Comparison of ENCODE assay signal across 22 mouse cellular contexts in genomic region chr3:139729248-139729647, GRCm38 (mm10).
DNase-seq lines count a peak whose midpoint lies in the region; ATAC-seq lines count a peak whose summit lies in the region.
"Had no signal": no experiment of that assay in that cellular context is flagged by ENCODE, and none has a peak within 500 bp of the region (broad histone marks: within the 10 kb centered on the region; RNA-seq: fewer than 3 reads in every experiment).

No protein-coding gene starts in this region.

- H3K9ac ChIP-seq in kidney, embryonic 14.5 days (ENCODE audit: low read depth, low read length): no peak overlapping the region
- H3K9ac ChIP-seq in limb, embryonic 11.5 days (ENCODE audit: low read length): no peak overlapping the region
- H3K9ac ChIP-seq: embryonic facial prominence, embryonic 13.5 days; forebrain, embryonic 12.5 days; hindbrain, embryonic 12.5 days had no signal

- no peak overlapping the region for H3K4me3 ChIP-seq in kidney, embryonic 14.5 days (ENCODE audit: low read length)
- no peak overlapping the region for H3K4me3 ChIP-seq in limb, embryonic 11.5 days (ENCODE audit: low read depth, low read length)
- no peak overlapping the region for H3K4me3 ChIP-seq in limb, embryonic 10.5 days
- H3K4me3 ChIP-seq: embryonic facial prominence, embryonic 13.5 days; forebrain, embryonic 12.5 days; heart, embryonic 10.5 days; hindbrain, embryonic 12.5 days had no signal

- 26% methylated on average over 5 of the region's 5 CpGs for WGBS in kidney, embryonic 14.5 days
- 13% methylated on average over 5 of the region's 5 CpGs for WGBS in limb, embryonic 11.5 days
- WGBS in limb, embryonic 10.5 days: 34% methylated on average over 5 of the region's 5 CpGs

- H3K27ac ChIP-seq in kidney, embryonic 14.5 days (ENCODE audit: low read depth, low read length): no peak overlapping the region
- H3K27ac ChIP-seq in limb, embryonic 11.5 days (replicated peaks; ENCODE audit: low read depth, low read length): no peak overlapping the region
- H3K27ac ChIP-seq in limb, embryonic 10.5 days: no peak overlapping the region
- H3K27ac ChIP-seq: embryonic facial prominence, embryonic 13.5 days; forebrain, embryonic 12.5 days; heart, embryonic 10.5 days; hindbrain, embryonic 12.5 days had no signal

- no peaks in the 10 kb centered on the region for H3K4me1 ChIP-seq in kidney, embryonic 14.5 days (ENCODE audit: control insufficient read depth, insufficient read depth, low read length)
- no peaks in the 10 kb centered on the region for H3K4me1 ChIP-seq in limb, embryonic 11.5 days (ENCODE audit: control insufficient read depth, insufficient read depth, low read length)
- H3K4me1 ChIP-seq in limb, embryonic 10.5 days: peaks cover 8% of the 10 kb centered on the region
- H3K4me1 ChIP-seq: embryonic facial prominence, embryonic 13.5 days; forebrain, embryonic 12.5 days; heart, embryonic 10.5 days; hindbrain, embryonic 12.5 days had no signal

- DNase-seq in kidney, postnatal 36 days: no peak
- no peak for DNase-seq in limb, embryonic 11.5 days (ENCODE audit: low spot score)
- no peak for DNase-seq in limb, embryonic 10.5 days (ENCODE audit: low spot score)
- peak; percentile 21 for DNase-seq in mesoderm, embryonic 11.5 days (ENCODE audit: low read depth, low spot score)
- no peak for DNase-seq in urinary bladder, adult 18-20 months (ENCODE audit: low spot score in 2 of 2)
- DNase-seq: adrenal gland, postnatal 14 days; cerebellum, adult 18-20 months; cerebellum, adult 9-11 months; cerebellum, postnatal 36 days; gastrocnemius, postnatal 10 days; heart, adult 18-20 months; heart, postnatal 10 days; heart, postnatal 4 days had no signal

- H3K36me3 ChIP-seq in kidney, embryonic 14.5 days (ENCODE audit: control insufficient read depth, insufficient read depth, low read length): no peaks in the 10 kb centered on the region
- no peaks in the 10 kb centered on the region for H3K36me3 ChIP-seq in limb, embryonic 11.5 days (ENCODE audit: control insufficient read depth, insufficient read depth, low read length)
- H3K36me3 ChIP-seq in limb, embryonic 10.5 days: no peaks in the 10 kb centered on the region
- H3K36me3 ChIP-seq: embryonic facial prominence, embryonic 13.5 days; forebrain, embryonic 12.5 days; heart, embryonic 10.5 days; hindbrain, embryonic 12.5 days had no signal

- no peaks in the 10 kb centered on the region for H3K9me3 ChIP-seq in kidney, embryonic 14.5 days (ENCODE audit: control insufficient read depth, low read length)
- no peaks in the 10 kb centered on the region for H3K9me3 ChIP-seq in limb, embryonic 11.5 days (ENCODE audit: control insufficient read depth, low read length)
- H3K9me3 ChIP-seq in limb, embryonic 10.5 days (replicated peaks): 0 out of 2 replicates have a peak, but pooled peaks cover 2% of the 10 kb centered on the region
- H3K9me3 ChIP-seq: embryonic facial prominence, embryonic 13.5 days; forebrain, embryonic 12.5 days; heart, embryonic 10.5 days; hindbrain, embryonic 12.5 days had no signal

- no peak overlapping the region for H3K4me2 ChIP-seq in kidney, embryonic 14.5 days (replicated peaks; ENCODE audit: low read depth, low read length)
- H3K4me2 ChIP-seq in limb, embryonic 11.5 days (ENCODE audit: low read depth, severe bottlenecking): no peak overlapping the region
- H3K4me2 ChIP-seq: embryonic facial prominence, embryonic 13.5 days; forebrain, embryonic 12.5 days; hindbrain, embryonic 12.5 days had no signal

- ATAC-seq in kidney, embryonic 14.5 days (ENCODE audit: low FRiP score, low TSS enrichment): peak; percentile 82; the same call in 1 of the 2 replicates
- ATAC-seq in limb, embryonic 11.5 days (ENCODE audit: insufficient number of reproducible peaks, low FRiP score, low TSS enrichment, low read depth): 0 out of 2 replicates have a peak, but pooled peaks have one; percentile 24
- ATAC-seq: activated CD4-positive, CD25-positive, alpha-beta regulatory T cell, adult 4 months; forebrain, embryonic 16.5 days; Patski had no signal

- H3K27me3 ChIP-seq in kidney, embryonic 14.5 days (ENCODE audit: control insufficient read depth, insufficient read depth, low read length): no peaks in the 10 kb centered on the region
- H3K27me3 ChIP-seq in limb, embryonic 11.5 days (ENCODE audit: control insufficient read depth, insufficient read depth, low read length): no peaks in the 10 kb centered on the region
- no peaks in the 10 kb centered on the region for H3K27me3 ChIP-seq in limb, embryonic 10.5 days (ENCODE audit: low read depth, poor library complexity, severe bottlenecking)
- H3K27me3 ChIP-seq: CH12.LX; embryonic facial prominence, embryonic 13.5 days; forebrain, embryonic 12.5 days; hindbrain, embryonic 12.5 days; Patski had no signal
